Mouse (Mus musculus) bone marrow macrophage, adult 2 months (primary cell): ENCODE data around the gene Hist1h4j.

ENCODE experiments used
- CTCF ChIP-seq: IDR thresholded peaks from 2 replicates; pipeline ENCODE4 v1.5.1; 2012; ENCODE audit warnings: low read depth, mild to moderate bottlenecking, low read length, moderate library complexity
- POLR2A ChIP-seq: IDR thresholded peaks from 2 replicates; pipeline ENCODE4 v1.6.1; 2012; ENCODE audit warnings: mild to moderate bottlenecking, low read depth, low read length, borderline replicate concordance

DNA sequence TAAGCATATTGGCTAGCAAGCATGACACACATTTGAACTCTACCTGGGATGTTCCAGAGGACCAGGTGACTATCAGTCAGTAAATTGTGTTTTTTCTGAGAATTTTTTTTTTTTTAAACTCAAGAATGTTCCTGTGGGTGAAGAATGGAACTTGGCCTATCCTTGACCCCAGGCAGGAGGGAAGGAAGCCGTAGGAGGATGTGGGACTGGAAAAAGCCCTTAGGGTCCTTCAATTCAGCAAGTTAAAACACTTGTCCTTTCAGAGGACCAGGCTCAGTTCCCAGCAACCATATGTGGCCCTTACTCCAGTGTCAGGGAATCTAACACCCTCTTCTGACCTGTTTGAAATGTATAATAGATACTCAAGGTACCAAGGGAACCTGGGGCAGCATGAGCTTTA lies 5.3 kb upstream of the Hist1h4j start:
- TF ChIP-seq CTCF (no peak), POLR2A (no peak)
